Mouse (Mus musculus) megakaryocyte progenitor cell, adult 5-6 weeks (primary cell): ENCODE measurements at regions not wholly inside any gene's neighbourhood (a gene's known extent, or its start where the extent isn't known, plus 50 kb on each side); places are given as distances from the start of the nearest gene placed in this dataset.

Experiments used
- ATAC-seq: replicated peaks from 2 replicates; pipeline ENCODE4 v1.8.0; 2016; ENCODE audit warnings: mild to moderate bottlenecking, moderate TSS enrichment, inconsistent platforms; ENCODE audit not compliant: poor library complexity

DNA sequence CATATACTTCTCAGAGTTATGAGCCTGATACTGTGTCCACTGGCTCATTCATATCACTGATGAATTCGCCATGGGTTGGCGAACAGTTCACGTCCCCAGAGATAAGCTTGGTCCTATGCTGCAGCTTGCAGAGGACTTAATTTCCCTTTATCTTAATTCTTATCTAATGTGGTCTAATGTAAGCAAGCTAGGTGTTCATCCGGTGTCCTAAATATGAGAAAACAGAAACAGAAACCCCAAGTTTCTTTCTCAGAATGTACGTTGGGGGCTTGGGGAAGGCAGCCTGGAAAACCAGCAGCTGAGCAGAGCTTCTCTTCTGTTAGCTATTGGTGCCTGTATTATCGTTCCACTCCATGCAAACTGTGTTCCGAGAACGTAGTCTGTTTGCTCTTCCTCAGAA, 170.1 kb downstream of the 1700064H15Rik start:
- ATAC-seq: no peak

DNA sequence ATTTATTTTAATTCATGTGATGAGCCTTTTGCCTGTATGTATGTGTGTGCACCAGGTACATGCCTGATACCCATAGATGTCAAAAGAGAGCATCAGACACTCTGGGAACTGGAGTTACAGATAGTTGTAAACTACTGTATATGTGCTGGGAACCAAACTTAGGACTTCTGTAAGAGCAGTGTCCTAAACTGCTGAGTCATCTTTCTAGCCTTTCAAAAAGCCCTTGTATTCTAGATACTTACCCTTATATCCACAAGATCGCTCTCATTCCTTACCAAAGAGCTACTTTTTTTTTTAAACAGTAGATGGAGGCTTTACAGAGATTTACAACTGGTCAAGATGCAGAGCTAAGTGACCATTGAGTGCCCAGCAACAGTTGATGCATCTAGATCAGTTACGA, 171.0 kb downstream of the 1700064H15Rik start:
- no peak for ATAC-seq

GRCm38 (mm10) chr3:19455838-19456448, 172.5 kb downstream of the 1700064H15Rik start:
- ATAC-seq: no peak

- ATAC-seq: peak; percentile 98
Measured at GRCm38 (mm10) chr3:19451022-19451421, 177.5 kb downstream of the 1700064H15Rik start.

DNA sequence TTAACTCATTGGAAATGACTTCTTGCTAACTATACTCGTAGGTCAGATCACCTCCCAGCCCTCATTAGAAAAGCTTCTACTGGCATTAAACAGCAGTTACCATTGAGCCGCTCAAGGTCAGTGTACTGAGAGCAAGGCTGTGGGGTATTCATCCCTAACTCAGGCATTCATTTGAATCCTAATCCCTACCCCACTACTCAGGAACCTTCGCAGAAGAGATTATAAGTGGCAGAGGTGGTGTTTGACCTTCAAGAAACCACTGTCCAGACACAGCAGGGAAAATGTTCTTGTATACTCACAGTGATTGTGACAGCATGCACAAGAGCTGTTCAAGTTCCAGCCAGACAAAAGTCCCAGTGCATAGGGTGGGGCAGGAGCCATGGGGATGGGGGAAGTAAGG, 179.5 kb downstream of the 1700064H15Rik start:
- ATAC-seq: no peak

DNA sequence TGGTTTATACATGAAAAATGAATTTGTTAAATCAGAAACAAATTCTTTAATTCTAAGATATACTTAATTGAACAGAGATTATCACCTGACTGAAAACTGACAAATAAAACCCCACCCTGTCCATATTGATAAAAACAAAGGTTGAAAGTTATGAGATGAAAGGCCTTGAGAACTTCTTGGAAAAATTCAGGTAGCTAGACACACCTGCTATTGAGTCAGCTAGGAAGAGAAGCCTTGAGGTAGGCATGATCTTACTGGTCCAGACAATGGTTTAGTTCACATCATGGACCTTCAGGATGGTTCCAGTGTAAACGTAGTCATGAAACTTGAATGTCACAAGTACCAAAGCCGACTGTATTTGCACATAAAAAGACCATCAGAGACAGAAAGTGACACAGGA, 180.3 kb downstream of the 1700064H15Rik start:
- ATAC-seq: no peak

DNA sequence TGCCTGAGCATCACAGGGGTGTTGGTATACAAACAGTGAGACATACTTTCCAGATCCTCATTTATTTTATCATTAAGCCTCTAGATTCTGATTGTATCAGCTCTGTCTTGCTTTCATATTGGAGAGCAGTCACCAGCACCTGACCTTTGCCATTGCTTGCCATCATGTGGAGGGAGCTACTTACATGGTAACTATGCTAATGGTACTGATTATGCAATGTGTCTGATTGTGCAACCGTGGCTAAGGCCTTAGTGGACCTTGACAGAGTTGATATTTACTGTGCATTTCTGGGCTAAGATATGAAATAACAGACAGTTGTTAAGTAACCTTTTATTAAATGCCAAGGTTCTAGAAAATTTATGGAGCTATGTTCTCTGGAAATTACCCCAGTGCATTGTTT, 180.7 kb downstream of the 1700064H15Rik start:
- ATAC-seq: peak; percentile 89

DNA sequence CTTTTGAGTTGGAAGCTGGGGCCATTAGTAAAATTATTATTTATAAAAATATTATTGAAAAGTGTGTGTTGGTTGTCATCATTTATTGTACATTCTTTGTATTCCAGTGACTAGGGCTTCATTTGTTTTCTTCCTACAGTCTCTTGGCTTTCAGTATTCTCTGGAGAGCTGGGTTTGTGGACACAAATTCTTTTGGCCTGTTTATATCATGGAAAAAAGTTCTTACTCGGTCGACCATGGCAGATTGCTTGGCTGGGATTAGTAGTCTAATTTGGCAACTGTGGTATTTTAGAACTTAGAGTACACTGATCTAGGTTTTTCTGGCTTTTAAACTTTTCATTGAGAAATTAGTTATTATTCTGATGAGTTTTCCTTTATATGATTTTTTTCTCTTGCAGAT, 183.6 kb downstream of the 1700064H15Rik start:
- no peak for ATAC-seq

GRCm38 (mm10) chr3:19441827-19442226, 186.7 kb downstream of the 1700064H15Rik start:
- ATAC-seq: no peak

DNA sequence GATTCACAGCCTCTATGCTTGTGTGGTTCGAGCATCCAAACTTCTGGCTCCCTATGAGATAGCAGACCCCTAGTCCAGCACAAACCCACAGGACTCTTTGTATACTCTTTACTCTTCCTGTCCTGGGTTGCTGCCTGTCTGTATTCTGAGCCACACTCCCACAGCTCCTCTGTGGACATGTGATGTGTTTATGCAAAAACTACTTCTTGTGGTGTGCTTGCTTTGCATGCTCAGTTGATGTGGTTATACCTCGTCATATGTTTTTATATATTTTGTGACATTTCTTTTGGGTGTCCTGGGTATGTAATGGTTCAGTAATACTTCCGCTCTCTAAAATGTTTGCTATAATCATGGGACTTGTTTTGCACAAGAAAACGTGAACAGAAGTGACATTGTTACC, 198.3 kb downstream of the 1700064H15Rik start:
- ATAC-seq: no peak

DNA sequence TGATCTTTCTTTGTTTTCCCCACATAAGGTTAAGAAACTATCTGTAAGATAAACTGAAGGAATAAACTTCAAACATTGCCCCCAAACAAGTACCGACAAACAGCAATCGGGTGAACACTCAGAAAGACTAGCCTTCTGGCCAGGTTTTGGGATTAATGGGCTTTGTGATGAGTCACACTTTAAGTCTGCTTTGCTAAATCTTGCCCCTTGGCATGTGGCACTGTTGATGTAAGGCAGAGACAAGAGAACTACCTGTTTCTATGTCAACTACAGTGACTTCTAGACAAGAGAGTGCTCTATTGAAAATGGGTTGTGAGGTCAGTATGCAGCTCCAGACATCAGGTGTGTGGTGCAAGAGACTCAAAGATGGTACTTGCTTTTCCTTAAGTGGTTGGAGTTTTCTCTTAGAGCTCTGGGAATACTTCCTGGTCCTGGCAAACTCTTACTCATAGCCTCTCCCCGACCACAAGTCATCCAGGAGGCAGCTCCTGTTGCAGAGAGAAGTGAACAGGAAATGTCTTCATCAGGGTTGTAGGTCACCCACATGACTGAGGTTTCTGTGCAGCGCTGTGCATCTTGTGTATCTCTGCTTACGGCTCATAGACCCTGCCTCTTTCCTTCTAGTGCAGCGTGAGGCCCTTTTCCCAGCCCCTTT, 198.9 kb downstream of the 1700064H15Rik start:
- peak; percentile 83 for ATAC-seq

GRCm38 (mm10) chr3:19429010-19429409, 199.5 kb downstream of the 1700064H15Rik start:
- ATAC-seq: no peak

GRCm38 (mm10) chr3:19426130-19426556, 202.3 kb downstream of the 1700064H15Rik start:
- ATAC-seq: peak; percentile 81

DNA sequence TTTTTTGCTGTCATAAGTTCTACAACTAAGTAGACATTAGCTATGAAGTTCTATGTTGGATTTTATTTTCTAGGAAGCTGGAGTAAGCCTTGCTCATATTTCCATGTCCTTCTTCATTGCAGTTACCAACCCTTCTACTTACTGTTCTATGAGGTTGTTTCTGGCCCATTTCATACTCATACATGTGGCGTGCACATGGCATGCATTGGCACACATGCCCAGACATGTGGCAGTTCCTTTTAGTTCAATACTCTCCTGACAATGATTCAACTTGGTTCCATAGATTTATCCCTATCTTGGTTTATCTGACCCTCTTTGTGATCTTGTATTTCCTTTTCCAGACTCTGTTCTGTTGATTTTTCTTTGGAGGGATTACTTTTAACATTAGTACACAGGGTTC, 203.2 kb downstream of the 1700064H15Rik start:
- ATAC-seq: no peak

DNA sequence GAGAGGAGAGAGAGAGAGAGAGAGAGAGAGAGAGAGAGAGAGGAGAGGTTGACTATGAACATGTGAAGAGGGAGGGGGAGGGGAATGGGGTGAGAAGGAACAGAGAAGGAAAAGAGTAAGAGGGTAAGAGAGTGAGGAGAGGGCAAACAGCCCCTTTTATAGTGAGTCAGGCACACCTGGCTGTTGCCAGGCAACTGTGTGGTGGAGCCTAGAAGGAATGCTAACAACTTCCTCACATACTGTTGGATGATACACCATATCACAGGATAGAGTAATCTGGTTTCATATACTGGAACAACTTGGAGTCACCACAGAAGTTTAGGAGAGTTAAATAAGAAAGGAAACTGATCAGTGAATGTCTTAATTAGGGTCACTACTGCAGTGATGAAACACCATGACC, 204.1 kb downstream of the 1700064H15Rik start:
- ATAC-seq: no peak

DNA sequence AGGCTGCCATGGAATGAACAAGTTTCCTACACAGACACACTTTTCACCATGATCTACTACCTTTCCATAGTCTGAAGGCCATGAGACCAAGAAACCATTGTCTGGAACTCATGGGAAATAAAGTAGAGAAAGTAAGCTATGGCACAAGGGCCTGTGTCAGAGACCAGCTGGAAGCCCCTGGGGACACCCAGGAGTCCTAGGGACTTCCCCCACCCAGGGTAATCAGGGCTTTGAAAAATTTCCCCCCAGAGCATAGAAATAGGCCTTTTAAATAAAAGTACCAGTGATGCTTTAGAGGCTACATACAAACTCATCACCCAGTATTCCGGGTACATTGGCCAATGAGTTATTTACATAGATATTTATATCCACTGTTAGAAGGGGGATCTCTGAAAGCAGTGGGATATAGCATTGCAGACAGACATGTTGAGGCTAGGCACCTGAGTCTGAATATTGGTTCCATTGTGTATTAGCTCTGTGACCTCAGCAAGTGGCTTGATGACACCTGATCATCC, 207.0 kb downstream of the 1700064H15Rik start:
- ATAC-seq: no peak

- no peak for ATAC-seq
Measured at GRCm38 (mm10) chr3:19420912-19421311, 207.6 kb downstream of the 1700064H15Rik start.

GRCm38 (mm10) chr3:19410938-19411515, 217.4 kb downstream of the 1700064H15Rik start:
- peak; percentile 87 for ATAC-seq

GRCm38 (mm10) chr3:19408283-19408682, 220.2 kb downstream of the 1700064H15Rik start:
- ATAC-seq: no peak

- ATAC-seq: no peak
Measured at GRCm38 (mm10) chr3:19407591-19408090, 220.8 kb downstream of the 1700064H15Rik start.

DNA sequence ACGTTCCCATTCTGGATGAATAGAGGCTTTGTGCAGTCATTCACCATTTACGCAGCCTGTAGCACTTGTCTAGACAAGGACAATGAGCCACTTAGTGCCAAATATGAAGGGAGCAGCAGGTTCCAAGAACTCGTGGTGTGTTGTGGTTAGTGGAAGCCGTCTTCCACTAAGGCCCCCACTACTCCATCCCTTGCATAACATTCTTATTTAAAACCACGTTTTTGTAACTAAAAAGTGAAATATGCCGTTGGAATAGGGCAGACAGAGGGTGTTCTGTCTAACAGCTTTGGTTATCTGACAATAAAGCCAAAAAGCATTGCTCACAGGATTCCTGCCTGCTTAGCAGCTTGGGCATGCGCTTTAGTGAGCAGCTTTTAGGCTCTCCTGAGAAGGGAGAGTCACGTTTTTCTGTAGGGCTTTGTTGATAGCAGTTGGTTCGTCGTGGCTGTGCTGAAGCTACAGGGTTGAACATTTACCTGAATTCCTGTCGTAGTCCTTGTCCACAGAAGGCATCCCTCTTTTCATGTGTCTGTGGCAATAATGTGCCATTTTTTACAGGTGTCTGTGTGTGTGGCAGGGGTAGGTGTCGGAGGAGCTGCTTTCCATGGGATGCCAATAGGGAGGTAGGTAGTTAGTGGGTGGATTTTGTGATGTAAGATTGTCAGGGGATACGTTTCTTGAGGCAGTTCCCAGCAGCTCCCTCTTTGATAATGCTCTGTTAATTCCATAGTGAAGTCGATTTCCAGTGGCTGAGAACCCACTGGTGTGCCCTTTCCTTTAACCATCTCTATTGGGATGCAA, 221.9 kb downstream of the 1700064H15Rik start:
- 0 out of 2 replicates have a peak, but pooled peaks have one; percentile 26 for ATAC-seq
